Mouse (Mus musculus) frontal cortex, postnatal 25 days (tissue): Measurements from ENCODE around the gene Atp8a2.

Experiments used
- DNase-seq, 2 experiments: peaks; one replicate each; pipeline ENCODE4 v3.0.0; 2022; ENCODE audit warnings: low spot score in 2 of 2

Atp8a2 gene

GRCm38 (mm10) chr14:59715695-59716442 lies 481.1 kb downstream of the Atp8a2 start:
- no peak for DNase-seq

- no peak for DNase-seq
These were observed 487.3 kb downstream of the Atp8a2 start for GRCm38 (mm10) chr14:59709505-59710335.

GRCm38 (mm10) chr14:59708009-59708408 lies 489.0 kb downstream of the Atp8a2 start:
- no peak for DNase-seq

GRCm38 (mm10) chr14:59705326-59706058 lies 491.5 kb downstream of the Atp8a2 start:
- DNase-seq = no peak

- DNase-seq = no peak
These were observed 495.5 kb downstream of the Atp8a2 start for GRCm38 (mm10) chr14:59701492-59701891.

GRCm38 (mm10) chr14:59695160-59695559 lies 501.8 kb downstream of the Atp8a2 start:
- no peak for DNase-seq

GRCm38 (mm10) chr14:59692164-59692563 lies 504.8 kb downstream of the Atp8a2 start:
- no peak for DNase-seq

- no peak for DNase-seq
These were observed 505.6 kb downstream of the Atp8a2 start for GRCm38 (mm10) chr14:59691402-59691801.

GRCm38 (mm10) chr14:59690954-59691353 lies 506.0 kb downstream of the Atp8a2 start:
- no peak for DNase-seq

- no peak for DNase-seq
These were observed 507.4 kb downstream of the Atp8a2 start for GRCm38 (mm10) chr14:59689596-59689995.

- no peak for DNase-seq
These were observed 510.8 kb downstream of the Atp8a2 start for GRCm38 (mm10) chr14:59686229-59686628.

GRCm38 (mm10) chr14:59685343-59685742 lies 511.6 kb downstream of the Atp8a2 start:
- DNase-seq = no peak

GRCm38 (mm10) chr14:59681906-59682305 lies 515.1 kb downstream of the Atp8a2 start:
- no peak for DNase-seq

GRCm38 (mm10) chr14:59677598-59678003 lies 519.4 kb downstream of the Atp8a2 start:
- no peak for DNase-seq

- no peak for DNase-seq
These were observed 521.6 kb downstream of the Atp8a2 start for GRCm38 (mm10) chr14:59675330-59675729.

- DNase-seq = no peak
These were observed 522.4 kb downstream of the Atp8a2 start for GRCm38 (mm10) chr14:59674556-59674955.

GRCm38 (mm10) chr14:59672893-59673515 lies 524.0 kb downstream of the Atp8a2 start:
- no peak for DNase-seq

- no peak for DNase-seq
These were observed 539.9 kb downstream of the Atp8a2 start for GRCm38 (mm10) chr14:59657098-59657497.

GRCm38 (mm10) chr14:59656591-59656990 lies 540.4 kb downstream of the Atp8a2 start:
- DNase-seq = no peak

- no peak for DNase-seq
These were observed 547.6 kb downstream of the Atp8a2 start for GRCm38 (mm10) chr14:59649337-59649736.

- DNase-seq = no peak
These were observed 548.4 kb downstream of the Atp8a2 start for GRCm38 (mm10) chr14:59648611-59649010.
